Mouse (Mus musculus): ENCODE measurements around the gene Gps2.
A peak's percentile ranks its signal among the peaks of the same experiment; 100 is the strongest.

The Gps2 gene

GRCm38 (mm10) chr11:69964650-69965270 is 51.1 kb downstream of the Gps2 start, which contains the start of gene Cldn7:
Gene Cldn7, plus strand, starts transcription at chr11:69964779.
- peak; percentile 21 for DNase-seq (ENCODE audit: extremely low spot score)

- DNase-seq (ENCODE audit: extremely low spot score): peak; percentile 40
Measured at GRCm38 (mm10) chr11:69965271-69966005, 51.8 kb downstream of the Gps2 start.

All from embryo, embryonic 9.5 days (tissue).